Mouse (Mus musculus) urinary bladder, postnatal 14 days (tissue): ENCODE measurements at regions not wholly inside any gene's neighbourhood (a gene's known extent, or its start where the extent isn't known, plus 50 kb on each side); places are given as distances from the start of the nearest gene placed in this dataset.
"Not testable (repeated sequence)": the region's sequence is repeated elsewhere in the genome, so short reads cannot be mapped to it uniquely, and the experiment has no call there.

ENCODE experiments used
- DNase-seq: peaks from one replicate; pipeline ENCODE4 v3.0.0; 2021; ENCODE audit warnings: low spot score

GRCm38 (mm10) chr5:148652525-148653243 lies 100.1 kb upstream of the Ubl3 start:
- no peak for DNase-seq

DNA sequence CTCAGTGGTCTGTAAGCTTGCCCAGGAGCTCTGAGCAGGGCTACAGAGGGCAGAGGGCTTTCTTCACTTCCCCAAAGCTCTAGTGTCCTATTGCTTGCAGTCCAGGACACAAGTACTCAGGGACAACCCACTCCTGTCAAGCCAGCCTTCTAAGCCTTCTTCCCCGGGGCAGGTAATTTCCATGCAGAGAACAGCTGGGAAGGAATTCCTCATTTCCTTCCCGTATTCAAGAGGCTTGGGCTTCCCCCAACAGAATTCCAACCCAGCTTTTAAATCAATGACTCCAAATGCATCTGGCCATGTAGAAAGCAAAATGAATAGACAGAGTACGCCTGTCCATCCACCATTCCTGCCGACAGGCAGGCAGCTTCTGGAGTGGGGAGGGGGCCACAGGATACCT lies 99.1 kb upstream of the Ubl3 start:
- no peak for DNase-seq

GRCm38 (mm10) chr5:148649573-148649972 lies 97.0 kb upstream of the Ubl3 start:
- not testable (repeated sequence) for DNase-seq

- no peak for DNase-seq
Measured at GRCm38 (mm10) chr5:148649123-148649522, 96.5 kb upstream of the Ubl3 start.

- no peak for DNase-seq
Measured at GRCm38 (mm10) chr5:148647644-148648043, 95.1 kb upstream of the Ubl3 start.

DNA sequence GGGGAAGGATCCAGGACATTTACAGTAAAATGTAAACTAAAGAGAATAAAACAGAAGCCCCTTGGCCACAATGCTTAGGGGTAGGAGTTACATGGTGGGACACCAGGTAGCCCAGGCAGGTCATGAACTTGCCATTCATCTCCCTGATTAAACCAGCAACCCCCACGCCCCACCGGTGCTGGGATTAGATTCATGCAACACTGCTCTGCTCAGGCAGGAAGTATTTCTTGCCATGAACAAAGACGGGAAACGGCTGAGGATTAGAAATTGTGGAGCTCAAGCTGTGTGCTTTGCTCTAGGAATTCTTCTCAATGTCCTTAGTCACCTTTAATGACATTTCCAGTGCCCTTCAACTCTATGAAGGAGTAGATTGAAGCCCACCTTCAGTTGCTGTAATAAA lies 93.2 kb upstream of the Ubl3 start:
- DNase-seq = no peak

- DNase-seq = no peak
Measured at GRCm38 (mm10) chr5:148645191-148645681, 92.6 kb upstream of the Ubl3 start.

DNA sequence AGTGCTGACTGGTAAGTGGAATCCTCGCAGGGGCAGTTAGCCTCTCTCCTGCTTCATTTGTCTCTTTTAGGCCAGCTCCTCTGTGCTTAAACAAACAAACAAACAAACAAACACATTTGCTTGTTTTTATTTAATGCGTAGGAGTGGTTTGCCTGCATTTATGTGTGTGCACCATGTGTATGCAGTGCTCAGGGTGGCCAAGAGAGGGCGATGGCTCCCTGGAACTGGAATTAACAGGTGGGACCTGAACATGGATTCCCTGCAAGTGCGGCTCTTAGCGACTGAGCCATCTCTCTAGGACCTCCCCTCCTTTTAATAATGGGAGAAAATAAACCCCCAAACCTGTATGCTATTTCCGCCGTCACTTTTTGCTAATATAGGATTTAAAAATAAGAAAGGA lies 91.8 kb upstream of the Ubl3 start:
- no peak for DNase-seq

DNA sequence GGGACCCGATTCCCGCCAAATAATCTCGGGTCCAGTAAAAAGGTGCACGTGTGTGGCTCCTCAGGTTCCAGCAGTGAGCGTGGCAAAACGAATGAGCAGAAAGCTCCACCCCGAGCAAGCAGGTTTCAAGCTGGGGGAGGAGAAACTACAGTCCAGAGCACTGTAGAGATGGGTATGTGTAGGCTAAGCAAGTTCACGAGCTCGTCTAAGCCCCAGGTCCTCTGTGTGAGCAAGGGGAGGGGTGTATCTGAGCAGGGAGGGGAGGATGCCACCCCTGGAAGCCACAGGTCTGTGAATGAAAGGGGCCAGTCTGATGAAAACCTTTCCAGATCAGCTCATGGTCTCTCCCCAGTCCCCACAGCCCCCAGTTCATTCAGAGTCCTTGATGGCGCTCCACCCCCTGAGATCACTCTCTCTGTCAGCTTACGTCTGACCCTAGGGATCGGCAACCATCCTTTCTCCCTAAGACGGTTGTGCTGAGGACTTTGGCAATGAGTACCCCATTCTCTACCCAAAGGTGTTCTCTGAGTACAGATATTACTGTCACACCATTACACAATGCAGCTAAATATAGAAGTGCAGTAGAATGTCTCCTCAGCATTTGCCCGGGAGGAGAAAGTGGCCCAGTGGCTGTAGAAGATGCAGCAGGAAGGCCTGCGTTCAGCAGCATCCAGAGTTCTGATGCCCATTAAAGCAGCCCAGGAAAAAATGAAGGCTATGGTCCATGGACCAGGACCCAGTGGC lies 89.2 kb upstream of the Ubl3 start:
- no peak for DNase-seq

- DNase-seq = no peak
Measured at GRCm38 (mm10) chr5:148640523-148640922, 87.9 kb upstream of the Ubl3 start.

GRCm38 (mm10) chr5:148634919-148635356 lies 82.3 kb upstream of the Ubl3 start:
- peak; percentile 61 for DNase-seq

GRCm38 (mm10) chr5:148633999-148634398 lies 81.4 kb upstream of the Ubl3 start:
- DNase-seq = peak; percentile 16

- DNase-seq = peak; percentile 12
Measured at GRCm38 (mm10) chr5:148633331-148633730, 80.7 kb upstream of the Ubl3 start.

- DNase-seq = peak; percentile 46
Measured at GRCm38 (mm10) chr5:148632516-148633170, 80.1 kb upstream of the Ubl3 start.

GRCm38 (mm10) chr5:148631566-148631965 lies 79.0 kb upstream of the Ubl3 start:
- no peak for DNase-seq

DNA sequence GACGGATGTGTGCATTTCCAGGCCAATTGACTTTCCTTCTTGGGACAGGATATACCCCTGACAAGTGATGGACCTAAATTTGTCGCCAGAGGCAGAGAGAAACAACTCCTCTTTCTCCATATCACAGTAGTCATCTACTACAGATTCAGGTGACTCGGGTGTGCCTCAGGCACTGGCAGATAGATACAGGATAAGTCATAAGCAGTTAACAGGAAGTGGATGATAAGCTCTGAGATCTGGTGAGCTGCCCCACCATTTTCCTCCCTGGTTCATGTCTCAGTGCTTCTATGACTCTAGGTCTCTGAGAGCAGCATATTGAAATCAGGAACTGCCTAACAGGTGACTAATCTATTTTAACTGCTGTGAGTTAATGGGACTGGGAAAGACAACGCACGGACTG lies 73.4 kb upstream of the Ubl3 start:
- DNase-seq = no peak

- no peak for DNase-seq
Measured at GRCm38 (mm10) chr5:148624649-148625405, 72.2 kb upstream of the Ubl3 start.

DNA sequence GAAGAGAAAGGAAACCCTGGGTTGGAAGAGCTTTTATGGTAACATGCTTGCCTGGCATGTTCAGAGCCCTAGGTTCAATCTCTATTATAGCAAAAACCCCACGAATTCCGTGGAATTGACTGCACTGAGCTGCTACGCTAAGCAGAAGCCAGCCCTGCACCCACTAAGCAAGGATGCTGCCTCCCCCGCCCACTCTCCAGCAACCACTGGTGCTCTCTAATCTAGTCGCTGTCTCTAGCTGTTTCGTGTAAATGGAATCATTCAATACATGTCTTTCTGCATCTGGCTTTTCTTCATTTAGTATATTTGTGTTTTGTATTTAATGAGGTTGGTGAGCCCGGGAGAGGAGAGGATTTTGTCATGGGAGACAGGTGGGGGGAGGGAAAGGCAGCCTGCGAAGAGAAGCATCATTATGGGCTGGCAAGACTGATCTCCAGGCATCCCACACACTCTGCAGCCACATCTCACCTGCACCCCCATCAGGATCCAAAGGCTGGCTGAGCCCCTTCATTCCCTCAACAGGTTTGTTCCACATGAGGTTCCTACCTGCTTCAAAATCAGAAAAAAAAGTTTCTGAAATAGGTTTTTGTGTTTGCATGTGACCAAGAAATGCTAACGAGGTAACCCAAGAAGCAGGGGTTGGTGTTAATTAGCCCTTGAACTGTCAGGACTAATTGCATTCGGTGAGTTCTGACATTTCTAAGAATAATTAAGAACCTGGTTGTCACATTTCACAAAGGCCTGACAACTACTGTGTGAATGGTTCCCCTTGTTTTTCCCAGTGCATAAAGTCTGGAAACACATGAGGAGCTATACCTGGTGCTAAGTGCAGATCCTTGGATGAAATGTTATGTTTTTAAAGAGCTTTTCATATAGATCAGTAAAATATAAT lies 68.6 kb upstream of the Ubl3 start:
- no peak for DNase-seq

DNA sequence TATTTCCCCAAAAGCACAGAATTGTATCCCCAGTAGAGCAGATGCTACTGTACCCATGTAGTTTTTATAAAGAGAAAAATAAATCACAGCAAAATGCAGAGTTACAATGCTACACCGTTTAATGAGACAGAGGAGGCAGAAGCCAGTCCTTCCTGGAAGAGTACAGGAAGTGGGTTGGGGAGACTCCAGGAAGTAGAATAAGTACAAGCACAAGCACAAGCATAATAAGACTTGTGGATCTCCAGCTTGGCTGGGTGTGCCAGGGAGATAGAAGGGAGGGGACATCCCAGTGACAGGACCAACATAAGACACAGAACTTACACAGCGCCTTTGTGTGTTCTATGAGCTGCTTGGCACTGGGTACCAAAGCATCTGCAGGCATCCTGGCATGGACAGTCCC lies 67.3 kb upstream of the Ubl3 start:
- no peak for DNase-seq

DNA sequence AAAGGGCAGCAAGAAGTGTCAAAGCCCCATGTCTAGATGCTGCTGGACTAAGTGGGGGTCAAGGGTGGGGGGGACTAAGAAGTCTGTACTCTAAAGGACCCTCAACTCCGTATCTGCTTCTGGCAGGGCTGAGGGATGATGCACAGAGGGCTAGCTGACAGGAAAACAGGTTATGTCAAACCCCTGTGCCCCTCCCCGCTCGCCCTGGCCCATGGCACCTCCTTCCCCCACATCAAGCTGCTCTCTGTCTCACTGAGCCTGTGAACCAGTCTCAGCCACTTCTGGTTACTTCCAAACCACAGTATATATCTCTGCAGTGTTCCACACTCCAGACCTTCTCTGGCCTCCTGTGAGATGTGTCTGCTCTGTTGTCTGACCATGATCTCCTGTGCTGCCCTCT lies 63.8 kb upstream of the Ubl3 start:
- no peak for DNase-seq

DNA sequence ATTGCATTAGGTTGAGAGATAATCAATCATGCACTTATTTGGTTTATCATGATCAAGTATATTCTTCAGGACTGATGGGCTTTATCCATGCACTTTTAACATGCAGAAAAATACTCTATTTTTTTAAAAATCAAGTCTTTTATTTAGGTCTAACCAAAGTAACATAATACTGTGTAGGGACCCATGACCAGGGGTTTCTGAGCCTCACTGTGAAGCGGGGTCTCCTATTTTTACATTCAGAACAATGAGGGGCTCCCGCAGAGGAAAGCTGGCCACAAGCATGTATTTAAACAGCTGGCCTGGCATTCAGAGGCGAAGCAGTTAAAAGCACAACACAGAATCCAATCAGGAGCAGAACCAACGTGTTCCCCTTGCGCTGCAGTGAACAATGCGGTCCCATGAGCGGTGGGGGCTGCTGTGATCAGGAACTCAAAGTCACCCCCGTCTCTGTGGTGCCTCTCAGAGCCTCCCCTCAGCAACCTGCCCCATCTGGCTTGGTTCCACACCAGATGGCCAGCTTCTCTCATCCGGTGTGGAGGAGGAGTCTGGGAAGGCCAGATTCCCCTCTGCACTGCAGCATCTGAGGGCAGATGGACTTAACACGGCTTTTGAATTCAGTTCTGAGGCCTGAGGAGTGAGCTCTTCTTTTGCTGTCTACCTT lies 63.2 kb upstream of the Ubl3 start:
- no peak for DNase-seq
